Mouse (Mus musculus) layer of hippocampus, postnatal 25 days (tissue): ENCODE measurements around the gene Foxi1. TPM values are rescaled to one million over a fixed set of nuclear protein-coding genes. Genes with fewer than 3 reads are reported as not detected.
"Not testable (repeated sequence)": the region's sequence is repeated elsewhere in the genome, so short reads cannot be mapped to it uniquely, and the experiment has no call there.

ENCODE experiments used
- DNase-seq, 2 experiments: peaks; one replicate each; pipeline ENCODE4 v3.0.0; 2022; ENCODE audit warnings: mixed read lengths in 2 of 2, low spot score in 1 of 2; ENCODE audit errors: extremely low spot score in 1 of 2
- total RNA-seq, 2 experiments: library from RNA; stranded (reverse); gene quantifications; 2 replicates each; pipeline ENCODE4 v1.2.3; 2021

Foxi1 gene
- total RNA-seq = not detected

DNA sequence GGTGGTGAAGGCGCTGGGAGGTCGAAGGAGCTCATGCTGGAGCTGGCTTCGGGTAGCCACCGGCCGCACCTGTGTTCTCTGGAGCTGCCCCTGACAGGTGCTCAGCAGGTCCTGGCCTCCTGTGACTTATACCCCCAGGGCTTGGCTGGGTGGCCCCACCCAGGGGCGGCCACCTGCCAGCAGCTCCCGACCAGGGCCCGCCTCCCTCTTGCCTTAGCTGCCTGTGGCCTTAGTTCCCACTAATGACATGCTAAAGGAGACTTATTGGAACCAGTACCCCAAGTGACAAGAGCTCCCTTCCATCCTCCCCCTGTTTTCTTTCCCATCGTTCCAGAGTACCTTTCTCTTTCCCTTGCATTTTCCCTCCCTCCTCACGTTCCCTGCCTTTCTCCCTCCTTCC, at the start of gene Foxi1:
Gene Foxi1 (minus strand): TSS at position 101 of the 400 bp plus-strand sequence.
- DNase-seq = no peak

- DNase-seq = no peak
These were observed 35.1 kb upstream of the Foxi1 start for GRCm38 (mm10) chr11:34242979-34243378.

- DNase-seq = no peak
These were observed 32.4 kb upstream of the Foxi1 start for GRCm38 (mm10) chr11:34240252-34240651.

DNA sequence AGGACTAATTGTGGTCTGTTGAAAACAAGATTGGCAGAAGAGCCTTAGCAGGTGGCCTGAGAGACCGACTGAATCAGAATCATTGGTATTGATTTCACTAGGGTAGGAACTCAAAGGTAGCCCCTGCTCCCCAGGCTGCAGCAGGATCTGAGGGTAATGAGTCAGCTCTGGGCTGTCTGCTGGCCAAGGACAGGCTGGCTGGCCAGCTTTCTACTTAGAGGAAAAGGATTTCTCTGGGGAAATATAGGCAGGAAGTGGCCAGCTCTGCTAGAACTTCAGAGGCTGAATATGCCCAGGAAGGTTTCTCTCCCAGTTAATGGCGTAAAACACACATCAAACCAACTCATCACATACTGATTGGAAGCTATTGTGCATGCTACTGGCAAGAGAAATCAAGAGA, 31.8 kb upstream of the Foxi1 start:
- no peak for DNase-seq

- no peak for DNase-seq
These were observed 29.0 kb upstream of the Foxi1 start for GRCm38 (mm10) chr11:34236885-34237284.

- DNase-seq = peak in 1 of 2 experiments; percentile 58
These were observed 28.3 kb upstream of the Foxi1 start for GRCm38 (mm10) chr11:34236091-34236759.

- DNase-seq = peak; percentile 75 to 95
These were observed 21.0 kb upstream of the Foxi1 start for GRCm38 (mm10) chr11:34228758-34229364.

GRCm38 (mm10) chr11:34227180-34227579, 19.3 kb upstream of the Foxi1 start:
- DNase-seq = no peak

DNA sequence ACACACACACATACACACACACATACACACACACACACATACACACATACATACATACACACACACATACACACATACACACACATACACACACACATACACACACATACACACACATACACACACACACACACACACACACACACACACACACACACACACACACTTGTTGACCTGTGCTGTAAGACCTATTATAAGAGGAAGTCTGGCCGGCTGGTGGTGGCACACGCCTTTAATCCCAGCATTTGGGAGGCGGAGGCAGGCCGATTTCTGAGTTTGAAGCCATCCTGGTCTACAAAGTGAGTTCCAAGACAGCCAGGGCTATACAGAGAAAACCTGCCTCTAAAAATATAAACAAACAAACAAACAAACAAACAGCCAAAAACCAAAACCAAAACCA, 12.7 kb upstream of the Foxi1 start:
- DNase-seq = not testable (repeated sequence)

DNA sequence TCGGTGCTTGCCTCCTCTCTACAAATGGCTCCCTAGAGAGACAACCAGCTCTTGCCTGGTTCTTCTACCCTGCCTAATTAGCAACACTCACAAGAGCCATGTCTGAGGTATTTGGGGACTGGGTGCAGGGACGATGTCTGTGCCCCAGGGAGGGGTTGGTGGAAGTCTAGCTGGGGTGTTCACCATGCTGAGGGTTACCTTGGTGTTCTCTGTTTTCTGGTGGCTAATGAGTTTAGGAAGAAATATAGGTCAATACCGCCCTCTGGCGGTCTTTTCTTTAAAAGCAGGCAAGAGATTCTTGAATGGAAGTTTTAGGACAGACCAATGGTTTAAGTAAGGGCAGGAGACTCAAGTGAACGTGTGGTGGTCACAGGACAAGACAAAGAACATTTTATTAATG, 5.0 kb upstream of the Foxi1 start:
- peak; percentile 66 to 85 for DNase-seq

GRCm38 (mm10) chr11:34202769-34203168, 5.1 kb downstream of the Foxi1 start:
- no peak for DNase-seq

DNA sequence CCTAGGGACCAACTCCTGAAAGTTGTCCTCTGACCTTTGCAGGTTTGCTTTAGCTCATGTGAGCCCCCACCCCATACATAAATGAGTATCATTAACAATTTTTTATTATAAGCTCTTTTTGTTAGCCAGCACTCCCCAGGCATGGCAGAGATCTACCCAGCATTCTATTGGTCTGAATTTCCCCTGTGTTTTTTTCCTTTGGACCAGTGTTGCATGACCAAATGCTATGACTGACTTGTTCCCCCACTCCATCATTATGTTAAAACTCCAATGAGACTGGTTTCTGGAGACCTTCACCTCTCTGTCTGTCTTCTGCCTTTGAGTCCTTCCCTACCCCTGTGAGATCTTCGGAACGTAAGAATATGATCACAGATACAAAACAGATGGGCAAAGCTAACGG, 12.7 kb downstream of the Foxi1 start:
- DNase-seq = no peak

GRCm38 (mm10) chr11:34194158-34194941, 13.5 kb downstream of the Foxi1 start:
- no peak for DNase-seq

DNA sequence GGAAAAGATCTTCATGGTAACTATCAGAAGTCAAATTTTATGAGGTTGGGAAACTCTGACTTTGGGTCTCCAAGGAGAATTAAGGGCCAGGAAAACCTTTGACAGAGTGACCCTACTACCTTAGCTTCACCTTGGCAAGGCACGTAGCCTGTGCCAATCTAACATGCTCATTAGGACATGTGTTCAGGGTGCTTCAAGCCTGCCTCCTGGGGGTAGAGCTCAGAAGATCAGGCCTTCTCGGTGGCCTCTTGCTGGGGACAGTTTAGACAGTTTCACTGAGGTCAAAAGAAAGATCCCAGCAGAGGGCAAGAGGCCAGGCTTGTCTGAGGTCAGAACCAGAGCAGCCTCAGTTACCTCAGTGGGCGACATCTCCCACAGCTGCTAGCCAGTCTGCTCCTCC, 14.2 kb downstream of the Foxi1 start:
- DNase-seq = no peak

DNA sequence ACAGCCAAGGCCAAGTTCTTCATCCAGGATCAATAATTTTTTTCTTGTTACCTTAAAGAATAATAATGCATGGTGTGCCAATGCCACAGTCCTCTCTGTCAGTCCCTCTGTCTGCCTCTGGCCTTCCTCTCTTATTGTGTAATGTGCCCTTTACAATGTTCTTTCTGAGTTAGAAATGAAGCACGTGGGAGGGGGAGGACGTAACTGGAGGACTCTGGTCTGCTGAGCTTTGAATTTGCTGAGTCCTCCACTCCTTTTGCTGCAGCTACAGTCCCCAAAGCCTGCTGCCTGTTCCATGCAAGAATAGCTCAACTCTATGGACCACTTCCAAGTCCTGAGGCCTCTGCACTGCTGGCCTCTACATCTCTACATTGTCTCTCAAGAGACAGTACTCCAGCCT, 23.6 kb downstream of the Foxi1 start:
- no peak for DNase-seq

- peak in 1 of 2 experiments; percentile 15 for DNase-seq
These were observed 26.4 kb downstream of the Foxi1 start for GRCm38 (mm10) chr11:34181214-34182117.

DNA sequence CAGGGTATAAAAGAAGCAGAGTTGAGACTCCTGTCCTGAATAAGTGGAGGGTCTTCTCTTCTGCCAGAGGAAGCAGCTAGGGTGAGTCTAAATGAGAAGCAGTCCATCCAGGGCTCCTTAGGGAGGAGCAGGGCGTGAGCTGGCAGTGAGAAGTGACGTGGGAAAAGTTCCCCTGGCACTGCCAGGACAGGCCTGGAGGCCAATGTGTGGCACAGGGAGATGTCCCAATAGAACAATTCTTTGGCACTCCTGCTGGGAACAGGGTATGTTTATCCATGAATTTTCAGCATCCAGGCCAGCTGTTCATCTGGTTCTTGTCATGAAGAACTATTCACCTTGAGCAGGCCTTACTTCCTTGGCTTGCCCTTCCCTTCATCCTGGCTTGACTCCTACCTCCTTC, 29.1 kb downstream of the Foxi1 start:
- no peak for DNase-seq

GRCm38 (mm10) chr11:34176371-34176770, 31.5 kb downstream of the Foxi1 start:
- DNase-seq = no peak

- DNase-seq = no peak
These were observed 36.7 kb downstream of the Foxi1 start for GRCm38 (mm10) chr11:34171221-34171620.

GRCm38 (mm10) chr11:34169464-34169894, 38.4 kb downstream of the Foxi1 start:
- DNase-seq = no peak
